Mouse (Mus musculus): ENCODE results near the gene Fcer2a.

Fcer2a gene

GRCm38 (mm10) chr8:3683408-3684176 is 10.4 kb downstream of the Fcer2a start:
- TF ChIP-seq POU5F1 (IDR thresholded peaks at IDR 0.05; ENCODE audit: borderline replicate concordance, low read length) (no peak), NANOG (IDR thresholded peaks at IDR 0.05; ENCODE audit: borderline replicate concordance, low read length) (no peak), CTCF (conservative IDR thresholded peaks at IDR 0.05; ENCODE audit: low read length) (no peak)
- Histone ChIP-seq H3K4me1 (replicated peaks; ENCODE audit: low read depth, low read length) (peaks cover 16% of the 10 kb centered on the region), H3K9me3 (ENCODE audit: low read length) (no peaks in the 10 kb centered on the region), H3K36me3 (ENCODE audit: insufficient read depth, low read length) (peaks cover 33% of the 10 kb centered on the region), H3K27me3 (ENCODE audit: insufficient read depth, low read length) (peaks cover 9% of the 10 kb centered on the region), H3K4me3 (replicated peaks; ENCODE audit: low read length) (no peak overlapping the region)

DNA sequence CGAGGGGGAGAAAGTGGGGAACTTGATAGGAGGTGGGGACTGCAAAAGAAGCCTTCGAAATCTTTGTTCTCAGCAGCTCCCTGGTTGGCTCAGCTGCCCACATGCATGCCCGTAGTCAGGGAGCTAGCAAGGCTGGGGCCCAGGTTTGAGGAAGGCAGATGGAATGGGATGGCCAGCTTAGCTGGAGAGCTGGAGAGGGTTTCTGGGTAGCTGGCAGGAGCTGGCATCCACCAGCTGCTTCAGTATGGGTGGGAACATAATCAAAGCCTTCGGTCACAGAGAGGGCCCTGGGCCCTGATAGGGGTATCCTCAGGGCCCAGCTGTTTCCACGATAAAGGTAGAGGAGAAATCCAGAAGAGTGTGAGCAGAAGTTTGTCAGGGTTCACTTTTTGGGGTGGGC is 11.5 kb downstream of the Fcer2a start:
- Histone ChIP-seq H3K36me3 (ENCODE audit: insufficient read depth, low read length) (peaks cover 33% of the 10 kb centered on the region), H3K27me3 (ENCODE audit: insufficient read depth, low read length) (peaks cover 5% of the 10 kb centered on the region; the same call in 1 of the 2 replicates), H3K4me3 (replicated peaks; ENCODE audit: low read length) (no peak overlapping the region), H3K9me3 (ENCODE audit: low read length) (no peaks in the 10 kb centered on the region), H3K4me1 (replicated peaks; ENCODE audit: low read depth, low read length) (peaks cover 27% of the 10 kb centered on the region)
- TF ChIP-seq POU5F1 (IDR thresholded peaks at IDR 0.05; ENCODE audit: borderline replicate concordance, low read length) = no peak
- no peak for TF ChIP-seq CTCF (conservative IDR thresholded peaks at IDR 0.05; ENCODE audit: low read length)
- TF ChIP-seq NANOG (IDR thresholded peaks at IDR 0.05; ENCODE audit: borderline replicate concordance, low read length) = no peak

GRCm38 (mm10) chr8:3679656-3680055 is 14.3 kb downstream of the Fcer2a start:
- Histone ChIP-seq H3K9me3 (ENCODE audit: low read length) (no peaks in the 10 kb centered on the region), H3K36me3 (ENCODE audit: insufficient read depth, low read length) (peaks cover 33% of the 10 kb centered on the region), H3K4me3 (replicated peaks; ENCODE audit: low read length) (peak overlapping the region; percentile 77), H3K27me3 (ENCODE audit: insufficient read depth, low read length) (peaks cover 4% of the 10 kb centered on the region; the same call in 1 of the 2 replicates), H3K4me1 (replicated peaks; ENCODE audit: low read depth, low read length) (peaks cover 39% of the 10 kb centered on the region)
- TF ChIP-seq POU5F1 (IDR thresholded peaks at IDR 0.05; ENCODE audit: borderline replicate concordance, low read length) = no peak
- TF ChIP-seq CTCF (conservative IDR thresholded peaks at IDR 0.05; ENCODE audit: low read length) = no peak
- no peak for TF ChIP-seq NANOG (IDR thresholded peaks at IDR 0.05; ENCODE audit: borderline replicate concordance, low read length)

GRCm38 (mm10) chr8:3679236-3679635 is 14.7 kb downstream of the Fcer2a start:
- Histone ChIP-seq H3K27me3 (ENCODE audit: insufficient read depth, low read length) (peaks cover 4% of the 10 kb centered on the region; the same call in 1 of the 2 replicates), H3K4me3 (replicated peaks; ENCODE audit: low read length) (peak overlapping the region; percentile 77), H3K9me3 (ENCODE audit: low read length) (no peaks in the 10 kb centered on the region), H3K4me1 (replicated peaks; ENCODE audit: low read depth, low read length) (peaks cover 39% of the 10 kb centered on the region), H3K36me3 (ENCODE audit: insufficient read depth, low read length) (peaks cover 33% of the 10 kb centered on the region)
- TF ChIP-seq POU5F1 (IDR thresholded peaks at IDR 0.05; ENCODE audit: borderline replicate concordance, low read length) (no peak), CTCF (conservative IDR thresholded peaks at IDR 0.05; ENCODE audit: low read length) (no peak), NANOG (IDR thresholded peaks at IDR 0.05; ENCODE audit: borderline replicate concordance, low read length) (no peak)

- Histone ChIP-seq H3K36me3 (ENCODE audit: insufficient read depth, low read length) (peaks cover 33% of the 10 kb centered on the region), H3K4me3 (replicated peaks; ENCODE audit: low read length) (peak overlapping the region; percentile 77), H3K9me3 (ENCODE audit: low read length) (no peaks in the 10 kb centered on the region), H3K4me1 (replicated peaks; ENCODE audit: low read depth, low read length) (peaks cover 39% of the 10 kb centered on the region), H3K27me3 (ENCODE audit: insufficient read depth, low read length) (peaks cover 4% of the 10 kb centered on the region; the same call in 1 of the 2 replicates)
- TF ChIP-seq POU5F1 (IDR thresholded peaks at IDR 0.05; ENCODE audit: borderline replicate concordance, low read length) (no peak), CTCF (conservative IDR thresholded peaks at IDR 0.05; ENCODE audit: low read length) (no peak), NANOG (IDR thresholded peaks at IDR 0.05; ENCODE audit: borderline replicate concordance, low read length) (no peak)
Observed at GRCm38 (mm10) chr8:3678831-3679230, 15.1 kb downstream of the Fcer2a start.

- TF ChIP-seq POU5F1 (IDR thresholded peaks at IDR 0.05; ENCODE audit: borderline replicate concordance, low read length) (no peak), NANOG (IDR thresholded peaks at IDR 0.05; ENCODE audit: borderline replicate concordance, low read length) (no peak), CTCF (conservative IDR thresholded peaks at IDR 0.05; ENCODE audit: low read length) (no peak)
- H3K36me3 ChIP-seq (ENCODE audit: insufficient read depth, low read length) = peaks cover 28% of the 10 kb centered on the region
- H3K9me3 ChIP-seq (ENCODE audit: low read length) = no peaks in the 10 kb centered on the region
- H3K4me3 ChIP-seq (replicated peaks; ENCODE audit: low read length) = peak overlapping the region; percentile 91
- peaks cover 4% of the 10 kb centered on the region; the same call in 1 of the 2 replicates for H3K27me3 ChIP-seq (ENCODE audit: insufficient read depth, low read length)
- H3K4me1 ChIP-seq (replicated peaks; ENCODE audit: low read depth, low read length) = peaks cover 49% of the 10 kb centered on the region
Observed at GRCm38 (mm10) chr8:3676993-3677579, 16.9 kb downstream of the Fcer2a start.

- Histone ChIP-seq H3K4me3 (replicated peaks; ENCODE audit: low read length) (peak within 1 kb of the TSS; percentile 91), H3K27me3 (ENCODE audit: insufficient read depth, low read length) (peaks cover 4% of the 10 kb centered on the region; the same call in 1 of the 2 replicates), H3K4me1 (replicated peaks; ENCODE audit: low read depth, low read length) (peaks cover 53% of the 10 kb centered on the region), H3K36me3 (ENCODE audit: insufficient read depth, low read length) (peaks cover 25% of the 10 kb centered on the region), H3K9me3 (ENCODE audit: low read length) (no peaks in the 10 kb centered on the region)
- TF ChIP-seq NANOG (IDR thresholded peaks at IDR 0.05; ENCODE audit: borderline replicate concordance, low read length) (no peak), CTCF (conservative IDR thresholded peaks at IDR 0.05; ENCODE audit: low read length) (no peak), POU5F1 (IDR thresholded peaks at IDR 0.05; ENCODE audit: borderline replicate concordance, low read length) (no peak)
Observed at GRCm38 (mm10) chr8:3676131-3676992, 17.6 kb downstream of the Fcer2a start, which contains the start of gene Trappc5. Gene Trappc5 (plus strand): TSS chr8:3676299.

- no peak for TF ChIP-seq NANOG (IDR thresholded peaks at IDR 0.05; ENCODE audit: borderline replicate concordance, low read length)
- no peak for TF ChIP-seq POU5F1 (IDR thresholded peaks at IDR 0.05; ENCODE audit: borderline replicate concordance, low read length)
- TF ChIP-seq CTCF (conservative IDR thresholded peaks at IDR 0.05; ENCODE audit: low read length) = no peak
- H3K36me3 ChIP-seq (ENCODE audit: insufficient read depth, low read length) = peaks cover 9% of the 10 kb centered on the region
- H3K4me3 ChIP-seq (replicated peaks; ENCODE audit: low read length) = no peak overlapping the region
- peaks cover 64% of the 10 kb centered on the region for H3K4me1 ChIP-seq (replicated peaks; ENCODE audit: low read depth, low read length)
- peaks cover 4% of the 10 kb centered on the region; the same call in 1 of the 2 replicates for H3K27me3 ChIP-seq (ENCODE audit: insufficient read depth, low read length)
- H3K9me3 ChIP-seq (ENCODE audit: low read length) = no peaks in the 10 kb centered on the region
Observed at GRCm38 (mm10) chr8:3674671-3675070, 19.3 kb downstream of the Fcer2a start.

Measured in E14TG2a.4 (cell line).